Mouse (Mus musculus): ENCODE results near the gene Gtf3c1. TPM values are rescaled to one million over a fixed set of nuclear protein-coding genes. Genes with fewer than 3 reads are reported as not detected.

The Gtf3c1 gene
- polyA plus RNA-seq, 1 experiment = 92.7 TPM

- no peaks in the 10 kb centered on the region for H3K4me1 ChIP-seq (ENCODE audit: control insufficient read depth, insufficient read depth, low read length)
- H3K9me3 ChIP-seq (replicated peaks; ENCODE audit: control insufficient read depth, insufficient read depth, low read length, poor library complexity, severe bottlenecking) = no peaks in the 10 kb centered on the region
- H3K27me3 ChIP-seq (ENCODE audit: control insufficient read depth, insufficient read depth, low read length, poor library complexity, severe bottlenecking) = no peaks in the 10 kb centered on the region
- no peak overlapping the region for H3K27ac ChIP-seq (ENCODE audit: insufficient read depth, low read length)
- no peaks in the 10 kb centered on the region for H3K36me3 ChIP-seq (ENCODE audit: control insufficient read depth, insufficient read depth, low read length, poor library complexity, severe bottlenecking)
- H3K4me3 ChIP-seq (ENCODE audit: low read depth, low read length) = no peak overlapping the region
- TF ChIP-seq EP300 (IDR thresholded peaks at IDR 0.05; ENCODE audit: insufficient read depth, low read depth, low read length) (no peak), CTCF (IDR thresholded peaks at IDR 0.05; ENCODE audit: low read depth, low read length) (no peak), POLR2A (IDR thresholded peaks at IDR 0.05; ENCODE audit: insufficient read depth, low read length) (no peak)
- no peak overlapping the region for H3K9ac ChIP-seq (ENCODE audit: low read depth, poor library complexity, severe bottlenecking)
Observed at GRCm38 (mm10) chr7:125625219-125625618, 82.4 kb downstream of the Gtf3c1 start.

GRCm38 (mm10) chr7:125622741-125623685 lies 84.6 kb downstream of the Gtf3c1 start:
- Histone ChIP-seq H3K9ac (ENCODE audit: low read depth, poor library complexity, severe bottlenecking) (no peak overlapping the region), H3K27me3 (ENCODE audit: control insufficient read depth, insufficient read depth, low read length, poor library complexity, severe bottlenecking) (no peaks in the 10 kb centered on the region), H3K36me3 (ENCODE audit: control insufficient read depth, insufficient read depth, low read length, poor library complexity, severe bottlenecking) (no peaks in the 10 kb centered on the region), H3K4me1 (ENCODE audit: control insufficient read depth, insufficient read depth, low read length) (no peaks in the 10 kb centered on the region), H3K9me3 (replicated peaks; ENCODE audit: control insufficient read depth, insufficient read depth, low read length, poor library complexity, severe bottlenecking) (no peaks in the 10 kb centered on the region), H3K4me3 (ENCODE audit: low read depth, low read length) (no peak overlapping the region), H3K27ac (ENCODE audit: insufficient read depth, low read length) (no peak overlapping the region)
- TF ChIP-seq POLR2A (IDR thresholded peaks at IDR 0.05; ENCODE audit: insufficient read depth, low read length) (no peak), CTCF (IDR thresholded peaks at IDR 0.05; ENCODE audit: low read depth, low read length) (no peak), EP300 (IDR thresholded peaks at IDR 0.05; ENCODE audit: insufficient read depth, low read depth, low read length) (no peak)

GRCm38 (mm10) chr7:125620077-125620476 lies 87.5 kb downstream of the Gtf3c1 start:
- H3K27ac ChIP-seq (ENCODE audit: insufficient read depth, low read length) = no peak overlapping the region
- TF ChIP-seq POLR2A (IDR thresholded peaks at IDR 0.05; ENCODE audit: insufficient read depth, low read length) (no peak), EP300 (IDR thresholded peaks at IDR 0.05; ENCODE audit: insufficient read depth, low read depth, low read length) (no peak), CTCF (IDR thresholded peaks at IDR 0.05; ENCODE audit: low read depth, low read length) (no peak)
- H3K4me1 ChIP-seq (ENCODE audit: control insufficient read depth, insufficient read depth, low read length) = no peaks in the 10 kb centered on the region
- no peak overlapping the region for H3K4me3 ChIP-seq (ENCODE audit: low read depth, low read length)
- H3K9ac ChIP-seq (ENCODE audit: low read depth, poor library complexity, severe bottlenecking) = no peak overlapping the region
- no peaks in the 10 kb centered on the region for H3K9me3 ChIP-seq (replicated peaks; ENCODE audit: control insufficient read depth, insufficient read depth, low read length, poor library complexity, severe bottlenecking)
- no peaks in the 10 kb centered on the region for H3K27me3 ChIP-seq (ENCODE audit: control insufficient read depth, insufficient read depth, low read length, poor library complexity, severe bottlenecking)
- no peaks in the 10 kb centered on the region for H3K36me3 ChIP-seq (ENCODE audit: control insufficient read depth, insufficient read depth, low read length, poor library complexity, severe bottlenecking)

- Histone ChIP-seq H3K4me1 (ENCODE audit: control insufficient read depth, insufficient read depth, low read length) (no peaks in the 10 kb centered on the region), H3K36me3 (ENCODE audit: control insufficient read depth, insufficient read depth, low read length, poor library complexity, severe bottlenecking) (no peaks in the 10 kb centered on the region), H3K9ac (ENCODE audit: low read depth, poor library complexity, severe bottlenecking) (no peak overlapping the region), H3K4me3 (ENCODE audit: low read depth, low read length) (no peak overlapping the region), H3K27me3 (ENCODE audit: control insufficient read depth, insufficient read depth, low read length, poor library complexity, severe bottlenecking) (no peaks in the 10 kb centered on the region), H3K27ac (ENCODE audit: insufficient read depth, low read length) (no peak overlapping the region), H3K9me3 (replicated peaks; ENCODE audit: control insufficient read depth, insufficient read depth, low read length, poor library complexity, severe bottlenecking) (no peaks in the 10 kb centered on the region)
- TF ChIP-seq CTCF (IDR thresholded peaks at IDR 0.05; ENCODE audit: low read depth, low read length) = no peak
- TF ChIP-seq EP300 (IDR thresholded peaks at IDR 0.05; ENCODE audit: insufficient read depth, low read depth, low read length) = no peak
- no peak for TF ChIP-seq POLR2A (IDR thresholded peaks at IDR 0.05; ENCODE audit: insufficient read depth, low read length)
Observed at GRCm38 (mm10) chr7:125618016-125618415, 89.6 kb downstream of the Gtf3c1 start.

GRCm38 (mm10) chr7:125615453-125615852 lies 92.1 kb downstream of the Gtf3c1 start:
- no peaks in the 10 kb centered on the region for H3K4me1 ChIP-seq (ENCODE audit: control insufficient read depth, insufficient read depth, low read length)
- no peak overlapping the region for H3K9ac ChIP-seq (ENCODE audit: low read depth, poor library complexity, severe bottlenecking)
- no peak for TF ChIP-seq CTCF (IDR thresholded peaks at IDR 0.05; ENCODE audit: low read depth, low read length)
- no peak overlapping the region for H3K4me3 ChIP-seq (ENCODE audit: low read depth, low read length)
- no peaks in the 10 kb centered on the region for H3K27me3 ChIP-seq (ENCODE audit: control insufficient read depth, insufficient read depth, low read length, poor library complexity, severe bottlenecking)
- H3K9me3 ChIP-seq (replicated peaks; ENCODE audit: control insufficient read depth, insufficient read depth, low read length, poor library complexity, severe bottlenecking) = no peaks in the 10 kb centered on the region
- no peaks in the 10 kb centered on the region for H3K36me3 ChIP-seq (ENCODE audit: control insufficient read depth, insufficient read depth, low read length, poor library complexity, severe bottlenecking)
- no peak overlapping the region for H3K27ac ChIP-seq (ENCODE audit: insufficient read depth, low read length)

- H3K4me3 ChIP-seq (ENCODE audit: low read depth, low read length) = no peak overlapping the region
- no peak for TF ChIP-seq EP300 (IDR thresholded peaks at IDR 0.05; ENCODE audit: insufficient read depth, low read depth, low read length)
- no peak for TF ChIP-seq CTCF (IDR thresholded peaks at IDR 0.05; ENCODE audit: low read depth, low read length)
- no peak for TF ChIP-seq POLR2A (IDR thresholded peaks at IDR 0.05; ENCODE audit: insufficient read depth, low read length)
Observed at GRCm38 (mm10) chr7:125613579-125613978, 94.0 kb downstream of the Gtf3c1 start.

More at GRCm38 (mm10) chr7:125613579-125613978, 94.0 kb downstream of the Gtf3c1 start:
- H3K27ac ChIP-seq (ENCODE audit: insufficient read depth, low read length) = no peak overlapping the region
- no peaks in the 10 kb centered on the region for H3K27me3 ChIP-seq (ENCODE audit: control insufficient read depth, insufficient read depth, low read length, poor library complexity, severe bottlenecking)
- no peaks in the 10 kb centered on the region for H3K36me3 ChIP-seq (ENCODE audit: control insufficient read depth, insufficient read depth, low read length, poor library complexity, severe bottlenecking)
- no peaks in the 10 kb centered on the region for H3K9me3 ChIP-seq (replicated peaks; ENCODE audit: control insufficient read depth, insufficient read depth, low read length, poor library complexity, severe bottlenecking)
- no peak overlapping the region for H3K9ac ChIP-seq (ENCODE audit: low read depth, poor library complexity, severe bottlenecking)
- no peaks in the 10 kb centered on the region for H3K4me1 ChIP-seq (ENCODE audit: control insufficient read depth, insufficient read depth, low read length)

Measured in ES-Bruce4 (cell line).